Mouse (Mus musculus) small intestine, adult 2 months (tissue): ENCODE measurements around the gene Unkl. TPM values are rescaled to one million over a fixed set of nuclear protein-coding genes. Genes with fewer than 3 reads are reported as not detected.

ENCODE experiments used
- H3K27ac ChIP-seq: fragments of 200-500 bp; 2 replicates; pipeline ENCODE4 v1.5.1; 2012; ENCODE audit warnings: low read depth, low read length, control low read depth, inconsistent platforms; ENCODE audit not compliant: insufficient read depth
- H3K27me3 ChIP-seq: fragments of 200-500 bp; 2 replicates; pipeline ENCODE4 v1.6.1; 2012; ENCODE audit warnings: mild to moderate bottlenecking, moderate library complexity, low read length, inconsistent platforms; ENCODE audit not compliant: control insufficient read depth, insufficient read depth
- H3K36me3 ChIP-seq: fragments of 200-500 bp; 2 replicates; pipeline ENCODE4 v1.6.1; 2012; ENCODE audit warnings: mild to moderate bottlenecking, low read length, control low read depth, inconsistent platforms; ENCODE audit not compliant: control insufficient read depth, insufficient read depth
- H3K4me1 ChIP-seq: fragments of 200-500 bp; 2 replicates; pipeline ENCODE4 v1.6.1; 2012; ENCODE audit warnings: low read length, inconsistent platforms, mixed read lengths; ENCODE audit not compliant: control insufficient read depth, insufficient read depth, insufficient read length
- H3K4me3 ChIP-seq: fragments of 200-500 bp; 2 replicates; pipeline ENCODE4 v1.5.1; 2012; ENCODE audit warnings: low read depth, mild to moderate bottlenecking, control low read depth, inconsistent platforms, low read length, moderate library complexity
- CTCF ChIP-seq: fragments of 200-500 bp; IDR thresholded peaks from 2 replicates; pipeline ENCODE4 v1.5.1; 2012; ENCODE audit warnings: low read depth, mild to moderate bottlenecking, control low read depth, inconsistent platforms, low read length, moderate library complexity, mixed read lengths; ENCODE audit not compliant: insufficient replicate concordance, insufficient read length; ENCODE audit errors: extremely low read depth
- POLR2A ChIP-seq: fragments of 200-500 bp; IDR thresholded peaks from 2 replicates; pipeline ENCODE4 v1.6.1; 2012; ENCODE audit warnings: low read depth, mild to moderate bottlenecking, control low read depth, inconsistent platforms, low read length, moderate library complexity
- WGBS: fragments of 180-500 bp; shearing (Covaris S2); methylation state at CpG from one replicate; pipeline ENCODE4 v1.1.7; 2018; 5-methylcytosine and 5-hydroxymethylcytosine counted together
- polyA plus RNA-seq: library from polyadenylated mRNA; depleted of rRNA; stranded (reverse); fragments of >200 nt; gene quantifications from 2 replicates; pipeline ENCODE4 v1.2.3, GENCODE M21; 2012

Unkl gene
- polyA plus RNA-seq, 1 experiment: 11.7 TPM

DNA sequence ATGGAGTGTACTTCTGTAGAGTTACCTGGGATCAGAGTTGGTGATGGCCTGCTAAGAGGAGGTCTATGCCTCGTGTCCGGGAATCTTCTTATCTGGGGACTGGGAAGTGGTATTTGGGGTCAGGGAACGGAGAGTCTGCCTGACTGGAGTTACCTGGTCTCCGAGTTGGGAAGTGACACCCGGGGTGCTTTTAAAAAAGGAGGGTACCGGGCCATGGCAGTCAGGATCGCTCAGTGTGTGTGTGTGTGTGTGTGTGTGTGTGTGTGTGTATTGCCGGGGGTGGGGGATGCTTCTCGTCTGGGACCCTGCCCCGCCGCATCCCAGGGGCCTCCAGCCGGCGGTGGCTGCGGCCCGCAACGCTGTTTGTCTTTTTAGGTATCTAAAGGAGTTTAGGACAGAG, 894 bp downstream of the Unkl start:
- TF ChIP-seq CTCF (no peak), POLR2A (no peak)
- WGBS: 3% methylated on average over 16 of the region's 16 CpGs

GRCm38 (mm10) chr17:25202401-25202800, 14.2 kb downstream of the Unkl start:
- Histone ChIP-seq H3K36me3 (peaks cover 47% of the 10 kb centered on the region), H3K27ac (no peak overlapping the region), H3K27me3 (no peaks in the 10 kb centered on the region), H3K4me1 (no peaks in the 10 kb centered on the region), H3K4me3 (no peak overlapping the region)
- no peak for TF ChIP-seq POLR2A
- TF ChIP-seq CTCF: no peak
- WGBS: 84% methylated on average over 4 of the region's 4 CpGs

More for the DNA sequence above, 894 bp downstream of the Unkl start:
- H3K4me3 ChIP-seq: peak overlapping the region; percentile 90
- peaks cover 7% of the 10 kb centered on the region for H3K4me1 ChIP-seq
- no peak overlapping the region for H3K27ac ChIP-seq
- H3K36me3 ChIP-seq: peaks cover 5% of the 10 kb centered on the region; the same call in 1 of the 2 replicates
- H3K27me3 ChIP-seq: no peaks in the 10 kb centered on the region

DNA sequence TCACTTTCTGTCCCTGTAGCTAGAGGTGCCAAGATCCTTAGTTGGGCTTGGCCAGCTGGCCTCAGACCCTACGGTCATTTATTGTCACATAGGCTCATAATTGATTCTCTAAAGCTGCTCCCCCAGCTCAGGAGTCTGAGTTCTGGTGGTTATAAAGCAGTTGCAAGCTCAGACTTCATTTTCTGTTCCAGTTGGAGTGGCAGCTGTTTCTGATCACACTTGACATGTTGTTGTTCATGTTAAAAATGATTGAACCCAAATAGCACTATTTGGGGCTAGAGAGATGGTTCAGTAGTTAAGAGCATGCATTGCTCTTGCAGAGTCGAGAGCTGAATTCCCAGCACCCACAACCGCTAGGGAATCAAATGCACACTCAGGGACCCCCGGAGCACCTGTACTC, 21.8 kb downstream of the Unkl start:
- H3K4me3 ChIP-seq: no peak overlapping the region
- H3K27me3 ChIP-seq: no peaks in the 10 kb centered on the region
- TF ChIP-seq CTCF (no peak), POLR2A (no peak)
- WGBS: 89% methylated on average over 4 of the region's 4 CpGs
- no peak overlapping the region for H3K27ac ChIP-seq
- H3K36me3 ChIP-seq: peaks cover 45% of the 10 kb centered on the region
- no peaks in the 10 kb centered on the region for H3K4me1 ChIP-seq

GRCm38 (mm10) chr17:25210680-25211466, 22.7 kb downstream of the Unkl start:
- no peak overlapping the region for H3K4me3 ChIP-seq
- H3K4me1 ChIP-seq: no peaks in the 10 kb centered on the region
- H3K36me3 ChIP-seq: peaks cover 41% of the 10 kb centered on the region
- 78% methylated on average over 15 of the region's 15 CpGs for WGBS
- no peaks in the 10 kb centered on the region for H3K27me3 ChIP-seq
- TF ChIP-seq POLR2A (no peak), CTCF (no peak)
- H3K27ac ChIP-seq: no peak overlapping the region

DNA sequence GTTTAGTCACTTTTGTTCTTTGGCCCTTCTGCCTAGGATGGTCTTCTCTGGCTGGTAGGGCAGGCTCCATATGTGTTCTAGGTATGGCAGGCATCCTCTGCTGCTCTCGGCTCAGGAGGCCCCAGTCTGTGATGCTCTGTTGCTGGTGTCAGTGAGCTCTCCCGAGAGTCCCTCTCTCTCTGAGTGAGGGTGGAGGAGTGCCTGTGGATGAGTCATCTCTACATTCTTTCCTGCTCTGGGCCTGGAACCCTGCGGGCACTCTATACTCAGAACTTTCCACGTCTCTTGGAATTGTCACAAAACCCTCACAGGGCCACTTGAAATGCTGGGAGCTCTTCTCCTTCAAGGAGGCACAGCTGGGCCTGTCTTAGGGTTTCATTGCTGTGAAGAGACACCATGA, 23.5 kb downstream of the Unkl start:
- Histone ChIP-seq H3K27ac (no peak overlapping the region), H3K4me1 (no peaks in the 10 kb centered on the region), H3K4me3 (no peak overlapping the region), H3K36me3 (peaks cover 38% of the 10 kb centered on the region), H3K27me3 (no peaks in the 10 kb centered on the region)
- 75% methylated on average over 4 of the region's 4 CpGs for WGBS
- TF ChIP-seq CTCF: no peak
- no peak for TF ChIP-seq POLR2A

- TF ChIP-seq POLR2A (no peak), CTCF (no peak)
- Histone ChIP-seq H3K4me1 (no peaks in the 10 kb centered on the region), H3K36me3 (peaks cover 20% of the 10 kb centered on the region), H3K4me3 (no peak overlapping the region), H3K27me3 (no peaks in the 10 kb centered on the region), H3K27ac (no peak overlapping the region)
- 90% methylated on average over 3 of the region's 3 CpGs for WGBS
Measured at GRCm38 (mm10) chr17:25215431-25215830, 27.2 kb downstream of the Unkl start.

DNA sequence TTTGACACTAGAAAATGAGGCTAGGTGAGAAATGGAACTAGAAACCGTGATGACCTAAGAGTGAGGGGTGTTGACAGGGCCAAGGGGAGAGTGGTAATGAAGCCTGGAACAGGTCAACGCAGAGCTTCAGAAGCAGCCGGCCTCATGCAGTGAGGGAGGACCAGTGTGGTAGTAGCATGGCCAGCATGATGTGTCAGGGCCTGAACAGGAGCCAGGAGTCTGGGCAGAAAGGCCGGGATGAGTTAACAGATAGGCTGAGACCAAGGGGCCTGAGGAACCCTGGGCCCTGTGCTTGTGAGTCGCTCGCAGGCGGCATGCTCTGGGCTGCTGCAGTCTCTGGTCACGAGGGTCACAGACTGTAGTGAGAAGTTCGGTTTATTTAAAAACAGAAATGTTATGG, 30.8 kb downstream of the Unkl start:
- no peaks in the 10 kb centered on the region for H3K27me3 ChIP-seq
- no peak overlapping the region for H3K27ac ChIP-seq
- H3K4me3 ChIP-seq: no peak overlapping the region
- WGBS: 90% methylated on average over 9 of the region's 9 CpGs
- TF ChIP-seq CTCF: no peak
- peaks cover 14% of the 10 kb centered on the region for H3K36me3 ChIP-seq
- no peaks in the 10 kb centered on the region; the same call in 1 of the 2 replicates for H3K4me1 ChIP-seq
